Mouse (Mus musculus) ES-E14 (cell line): ENCODE results near the gene Ttll10.

Experiments
- CHD2 ChIP-seq: IDR thresholded peaks from 2 replicates; pipeline ENCODE4 v1.6.1; 2014; ENCODE audit warnings: mild to moderate bottlenecking, low read depth, low read length, inconsistent platforms
- HCFC1 ChIP-seq: IDR thresholded peaks from 2 replicates; pipeline ENCODE4 v1.6.1; 2012; ENCODE audit warnings: low read length, inconsistent platforms, borderline replicate concordance; ENCODE audit not compliant: insufficient read depth
- MAFK ChIP-seq: IDR thresholded peaks from 2 replicates; pipeline ENCODE4 v1.6.1; 2014; ENCODE audit warnings: mild to moderate bottlenecking, low read depth, low read length, inconsistent platforms; ENCODE audit not compliant: insufficient read depth
- ZNF384 ChIP-seq: IDR thresholded peaks from 2 replicates; pipeline ENCODE4 v1.6.1; 2012; ENCODE audit warnings: low read depth, low read length, inconsistent platforms

- TF ChIP-seq ZNF384 (no peak), CHD2 (no peak), HCFC1 (no peak), MAFK (no peak)
These were observed 50.8 kb downstream of the Ttll10 start for GRCm38 (mm10) chr4:156008369-156008768.
